Mouse (Mus musculus) CH12.LX (cell line): ENCODE measurements around the gene Pxk. TPM values are rescaled to one million over a fixed set of nuclear protein-coding genes. Genes with fewer than 3 reads are reported as not detected.
A peak's percentile ranks its signal among the peaks of the same experiment; 100 is the strongest.

Source experiments
- DNase-seq: peaks from one replicate; pipeline ENCODE4 v3.0.0-alpha.2; 2013; ENCODE audit errors: extremely low read depth
- H3K27ac ChIP-seq: 2 replicates; pipeline ENCODE4 v1.5.1; 2012; ENCODE audit warnings: low read depth, mild to moderate bottlenecking, control low read depth, moderate library complexity; ENCODE audit not compliant: insufficient read depth
- H3K27me3 ChIP-seq: replicated peaks from 2 replicates; pipeline ENCODE3; 2012; ENCODE audit warnings: inconsistent platforms
- H3K36me3 ChIP-seq, 2 experiments: replicated peaks in 1 of 2; 2 replicates each; pipeline versions ENCODE3 to v1.6.1; 2012; ENCODE audit warnings: inconsistent platforms in 1 of 2, low read length in 1 of 2, mild to moderate bottlenecking in 1 of 2, mixed read lengths in 1 of 2, moderate library complexity in 1 of 2; ENCODE audit not compliant: control insufficient read depth in 1 of 2, insufficient read depth in 1 of 2
- H3K4me1 ChIP-seq, 2 experiments: 2 replicates each; pipeline ENCODE4 v1.6.1; 2012; ENCODE audit warnings: inconsistent platforms in 1 of 2, moderate library complexity in 1 of 2; ENCODE audit not compliant: insufficient read depth in 2 of 2, control insufficient read depth in 1 of 2
- H3K4me2 ChIP-seq: 2 replicates; pipeline ENCODE4 v1.6.1; 2012; ENCODE audit warnings: low read depth, mild to moderate bottlenecking, control low read depth; ENCODE audit not compliant: poor library complexity, insufficient read depth, severe bottlenecking
- H3K4me3 ChIP-seq, 3 experiments: fragments of 150-350 bp in 1 of 3; sonication (generic) in 1 of 3; replicated peaks in 1 of 3; 2 replicates each; pipeline versions ENCODE3 to v1.5.1; 2011 to 2012; ENCODE audit warnings: low read depth in 2 of 3, low read length in 2 of 3, mild to moderate bottlenecking in 2 of 3, moderate library complexity in 2 of 3, control low read depth in 1 of 3, improper control_type of control experiment in 1 of 3, inconsistent platforms in 1 of 3, mixed read lengths in 1 of 3; ENCODE audit not compliant: poor library complexity in 1 of 3
- H3K79me2 ChIP-seq: replicated peaks from 2 replicates; pipeline ENCODE4 v1.6.1; 2012; ENCODE audit warnings: mild to moderate bottlenecking, moderate library complexity; ENCODE audit not compliant: control insufficient read depth, poor library complexity, insufficient read depth, severe bottlenecking; ENCODE audit errors: extremely low read depth
- H3K9ac ChIP-seq: 2 replicates; pipeline ENCODE4 v1.6.1; 2012; ENCODE audit warnings: low read depth, mild to moderate bottlenecking, control low read depth, moderate library complexity; ENCODE audit not compliant: insufficient read depth
- H3K9me3 ChIP-seq: replicated peaks from 2 replicates; pipeline ENCODE3; 2012; ENCODE audit warnings: low read length, inconsistent platforms, mixed read lengths
- CHD1 ChIP-seq: IDR thresholded peaks from 2 replicates; pipeline ENCODE4 v1.6.1; 2012; ENCODE audit warnings: low read depth, low read length, improper control_type of control experiment, inconsistent platforms
- ETS1 ChIP-seq: conservative IDR thresholded peaks from 2 replicates; pipeline ENCODE4 v1.6.1; 2012; ENCODE audit warnings: low read depth, mild to moderate bottlenecking, inconsistent platforms, low read length, improper control_type of control experiment, moderate library complexity
- HCFC1 ChIP-seq: IDR thresholded peaks from 2 replicates; pipeline ENCODE4 v1.6.1; 2012; ENCODE audit warnings: low read depth, mild to moderate bottlenecking, inconsistent platforms, low read length, improper control_type of control experiment
- IRF4 ChIP-seq: IDR thresholded peaks from 2 replicates; pipeline ENCODE4 v1.6.1; 2014; ENCODE audit warnings: low read depth, mild to moderate bottlenecking, inconsistent platforms, low read length, improper control_type of control experiment
- JUN ChIP-seq: IDR thresholded peaks from 2 replicates; pipeline ENCODE4 v1.6.1; 2011; ENCODE audit warnings: low read depth, mild to moderate bottlenecking, low read length, improper control_type of control experiment, moderate library complexity; ENCODE audit not compliant: insufficient read depth
- KAT2A ChIP-seq: IDR thresholded peaks from 2 replicates; pipeline ENCODE4 v1.6.1; 2012; ENCODE audit warnings: low read length, improper control_type of control experiment, inconsistent platforms; ENCODE audit not compliant: insufficient replicate concordance
- MAX ChIP-seq: IDR thresholded peaks from 2 replicates; pipeline ENCODE4 v1.6.1; 2011; ENCODE audit warnings: low read length, improper control_type of control experiment
- MEF2A ChIP-seq: IDR thresholded peaks from 2 replicates; pipeline ENCODE4 v1.6.1; 2014; ENCODE audit warnings: low read depth, mild to moderate bottlenecking, inconsistent platforms, low read length, improper control_type of control experiment, borderline replicate concordance
- MYC ChIP-seq: IDR thresholded peaks from 2 replicates; pipeline ENCODE4 v1.6.1; 2011; ENCODE audit warnings: low read depth, mild to moderate bottlenecking, improper control_type of control experiment, low read length
- NELFE ChIP-seq: IDR thresholded peaks from 2 replicates; pipeline ENCODE4 v1.6.1; 2011; ENCODE audit warnings: low read depth, low read length, improper control_type of control experiment
- POLR2AphosphoS2 ChIP-seq: IDR thresholded peaks from 2 replicates; pipeline ENCODE4 v1.6.1; 2011; ENCODE audit warnings: low read depth, low read length, improper control_type of control experiment
- RAD21 ChIP-seq: IDR thresholded peaks from 2 replicates; pipeline ENCODE4 v1.6.1; 2011; ENCODE audit warnings: low read depth, mild to moderate bottlenecking, low read length, improper control_type of control experiment, moderate library complexity
- RCOR1 ChIP-seq: conservative IDR thresholded peaks from 2 replicates; pipeline ENCODE4 v1.6.1; 2012; ENCODE audit warnings: low read depth, mild to moderate bottlenecking, inconsistent platforms, low read length, improper control_type of control experiment
- SIN3A ChIP-seq: IDR thresholded peaks from 2 replicates; pipeline ENCODE4 v1.6.1; 2012; ENCODE audit warnings: low read length, improper control_type of control experiment, inconsistent platforms
- TBP ChIP-seq: conservative IDR thresholded peaks from 2 replicates; pipeline ENCODE4 v1.6.1; 2011; ENCODE audit warnings: low read depth, low read length, improper control_type of control experiment
- UBTF ChIP-seq: IDR thresholded peaks from 2 replicates; pipeline ENCODE4 v1.6.1; 2012; ENCODE audit warnings: low read depth, mild to moderate bottlenecking, inconsistent platforms, low read length, improper control_type of control experiment, moderate library complexity
- ZKSCAN1 ChIP-seq: IDR thresholded peaks from 2 replicates; pipeline ENCODE4 v1.6.1; 2012; ENCODE audit warnings: low read depth, inconsistent platforms, low read length, improper control_type of control experiment, borderline replicate concordance
- ZMIZ1 ChIP-seq: IDR thresholded peaks from 2 replicates; pipeline ENCODE4 v1.6.1; 2012; ENCODE audit warnings: low read depth, mild to moderate bottlenecking, inconsistent platforms, low read length, improper control_type of control experiment
- dilution Hi-C: fragments of 300-500 bp; cut with MboI; formaldehyde crosslinking; loops from 2 replicates; pipeline ENCODE4 v1.14.3; 2020; ENCODE audit warnings: low sequenced_read_pairs; ENCODE audit not compliant: extremely low pct_unique_long_range_greater_than_20kb, extremely low pct_ligation_motif_present
- in situ Hi-C: fragments of 300-500 bp; cut with MboI; formaldehyde crosslinking; loops from 3 replicates; pipeline ENCODE4 v1.14.3; 2019; ENCODE audit warnings: low sequenced_read_pairs, low pct_ligation_motif_present, low pct_unique_long_range_greater_than_20kb, mixed read lengths
- polyA plus RNA-seq: library from polyadenylated mRNA; unstranded; fragments of >175 nt; gene quantifications from 2 replicates; pipeline ENCODE4 v1.2.1, GENCODE M21; 2012; ENCODE audit warnings: low read depth; ENCODE audit not compliant: insufficient read length
- total RNA-seq, 2 experiments: library from RNA; depleted of rRNA; stranded (reverse); fragments of 300-350 nt in 1 of 2; fragments of >200 nt in 1 of 2; gene quantifications; 2 replicates each; pipeline ENCODE4 v1.2.3; 2012 to 2014

Gene Pxk
- total and polyA plus RNA-seq, 3 experiments: 11.7 to 55.7 (median 28.9) TPM

- dilution Hi-C loops: no loop called here
- Histone ChIP-seq H3K4me1 (peaks cover 42 to 78% of the 10 kb centered on the region in 2 experiments), H3K27me3 (no peaks in the 10 kb centered on the region), H3K79me2 (peaks cover 6% of the 10 kb centered on the region), H3K9me3 (peaks cover 12% of the 10 kb centered on the region), H3K9ac (no peak overlapping the region), H3K4me2 (no peak overlapping the region), H3K27ac (no peak overlapping the region; the same call in 1 of the 2 replicates), H3K4me3 (no peak overlapping the region), H3K36me3 (peaks cover 5 to 45% of the 10 kb centered on the region in 2 experiments)
- TF ChIP-seq TBP (no peak), CHD1 (no peak), NELFE (no peak), ETS1 (no peak), HCFC1 (no peak), KAT2A (no peak), MYC (no peak), UBTF (no peak), ZKSCAN1 (no peak), RAD21 (no peak), SIN3A (no peak), IRF4 (no peak), MAX (no peak), RCOR1 (no peak)
- in situ Hi-C loops: no loop called here
- DNase-seq: no peak
Observed at GRCm38 (mm10) chr14:8111545-8111944, 13.5 kb downstream of the Pxk start.

DNA sequence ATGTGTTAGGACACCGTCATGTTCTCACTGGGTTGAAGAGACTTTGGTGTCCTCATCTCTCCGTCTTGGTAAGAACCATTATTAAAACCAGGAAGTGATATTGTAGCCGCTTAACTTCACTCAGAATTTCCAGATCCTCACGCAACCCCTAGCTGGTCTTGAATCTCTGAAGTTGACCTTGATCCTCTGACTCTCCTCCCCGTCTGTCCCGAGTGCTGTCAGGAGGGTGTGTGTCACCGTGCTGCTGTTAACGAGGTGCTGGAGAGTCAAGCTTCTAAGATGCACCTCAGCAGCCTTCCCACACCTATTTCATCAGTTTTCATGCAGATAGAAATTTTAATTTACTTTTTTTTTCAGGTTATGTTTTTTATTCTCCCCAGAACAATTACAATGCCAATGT lies 14.0 kb downstream of the Pxk start:
- in situ Hi-C loops (no loop called here), dilution Hi-C loops (no loop called here)
- no peak overlapping the region for H3K27ac ChIP-seq

GRCm38 (mm10) chr14:8113616-8114015 lies 15.6 kb downstream of the Pxk start:
- Histone ChIP-seq H3K36me3 (peaks cover 5 to 47% of the 10 kb centered on the region in 2 experiments), H3K79me2 (peaks cover 6% of the 10 kb centered on the region; the same call in 1 of the 2 replicates), H3K27ac (peak overlapping the region; percentile 40; the same call in 1 of the 2 replicates), H3K9ac (no peak overlapping the region), H3K4me1 (peaks cover 35 to 84% of the 10 kb centered on the region in 2 experiments), H3K27me3 (no peaks in the 10 kb centered on the region), H3K9me3 (peaks cover 12% of the 10 kb centered on the region), H3K4me3 (no peak overlapping the region), H3K4me2 (no peak overlapping the region)
- in situ Hi-C loops (no loop called here), dilution Hi-C loops (no loop called here)
- DNase-seq: no peak
- TF ChIP-seq JUN: no peak
- TF ChIP-seq NELFE: no peak
- TF ChIP-seq ZMIZ1: no peak
- no peak for TF ChIP-seq CHD1
- no peak for TF ChIP-seq RAD21
- no peak for TF ChIP-seq POLR2AphosphoS2

More for the DNA sequence above, 14.0 kb downstream of the Pxk start:
- H3K4me2 ChIP-seq: no peak overlapping the region
- no peak for DNase-seq
- H3K4me3 ChIP-seq: no peak overlapping the region
- no peak overlapping the region for H3K9ac ChIP-seq
- H3K27me3 ChIP-seq: no peaks in the 10 kb centered on the region
- no peak for TF ChIP-seq MEF2A
- TF ChIP-seq, all 38 proteins: peak for 0
- peaks cover 5 to 43% of the 10 kb centered on the region in 2 experiments for H3K36me3 ChIP-seq
- H3K9me3 ChIP-seq: peaks cover 12% of the 10 kb centered on the region
- H3K79me2 ChIP-seq: peaks cover 6% of the 10 kb centered on the region; the same call in 1 of the 2 replicates
- H3K4me1 ChIP-seq: peaks cover 43 to 79% of the 10 kb centered on the region in 2 experiments
